Mouse (Mus musculus): Measurements from ENCODE around the gene Gas1.

DNA sequence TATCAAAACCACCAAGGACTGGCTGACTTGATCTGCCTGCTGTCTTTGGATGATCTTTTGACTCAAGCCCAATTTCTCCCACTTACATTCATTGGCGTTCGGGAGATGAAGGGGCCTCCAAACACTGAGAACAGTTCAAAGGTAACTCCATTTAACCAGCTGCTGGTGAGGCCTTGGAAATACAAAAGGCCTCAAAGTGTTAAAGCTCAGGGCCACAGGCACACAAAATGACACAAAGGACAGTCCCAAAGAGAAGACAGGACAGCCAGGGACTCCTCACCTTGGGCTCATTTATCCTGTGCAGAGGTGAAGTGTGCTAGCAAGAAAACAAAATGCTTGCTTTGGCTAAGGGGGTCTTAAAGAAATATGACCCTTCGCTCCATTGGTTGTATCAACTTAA is 30.9 kb downstream of the Gas1 start:
- TF ChIP-seq CTCF (IDR thresholded peaks at IDR 0.05; ENCODE audit: low read depth) (no peak), EP300 (IDR thresholded peaks at IDR 0.05; ENCODE audit: low read depth) (no peak)
